In the genomic region with DNA sequence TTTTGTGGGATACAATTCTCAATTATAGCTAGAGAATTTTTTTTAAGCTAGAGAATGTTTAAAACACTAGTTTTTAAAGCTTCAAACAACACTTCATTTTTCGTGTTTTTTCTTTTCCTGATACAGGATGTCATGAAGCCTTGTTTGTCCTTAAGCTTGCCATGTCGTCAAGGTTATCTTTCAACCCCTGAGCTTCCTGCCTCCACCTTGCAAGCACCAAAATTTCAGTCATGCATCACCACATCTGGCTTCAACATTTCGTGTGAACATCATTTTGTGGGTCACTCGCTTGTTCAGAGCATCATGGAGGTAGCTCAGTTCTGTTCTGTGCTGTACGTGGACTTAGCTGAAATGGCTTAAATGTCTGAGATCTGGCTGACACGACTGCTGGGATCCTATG, we compare ENCODE assay signal across 22 mouse cellular contexts.
DNase-seq lines count a peak whose midpoint lies in the region; ATAC-seq and TF ChIP-seq lines count a peak whose summit lies in the region.
"Had no signal": no experiment of that assay in that cellular context is flagged by ENCODE, and none has a peak within 500 bp of the region (broad histone marks: within the 10 kb centered on the region; RNA-seq: fewer than 3 reads in every experiment).

No protein-coding gene starts in this region.

- ATAC-seq in CD4-positive, CD25-positive, alpha-beta regulatory T cell, adult 4 months: peak; percentile 61
- peak; percentile 21 for ATAC-seq in inflammation-experienced regulatory T-cells, adult 6 months
- ATAC-seq in heart, embryonic 11.5 days (replicated peaks; ENCODE audit: insufficient number of reproducible peaks, low FRiP score, low TSS enrichment): no peak
- ATAC-seq: forebrain, embryonic 15.5 days; intestine, embryonic 15.5 days had no signal

- H3K4me1 ChIP-seq in heart, embryonic 11.5 days (ENCODE audit: control insufficient read depth, insufficient read depth, low read length): no peaks in the 10 kb centered on the region
- peaks cover 2% of the 10 kb centered on the region for H3K4me1 ChIP-seq in cerebellum, adult 2 months (ENCODE audit: control insufficient read depth, insufficient read depth, low read length)
- H3K4me1 ChIP-seq: embryonic facial prominence, embryonic 12.5 days; embryonic facial prominence, embryonic 15.5 days; forebrain, embryonic 15.5 days; heart, embryonic 13.5 days; hindbrain, embryonic 15.5 days; intestine, embryonic 15.5 days had no signal

- no peak overlapping the region for H3K4me2 ChIP-seq in heart, embryonic 11.5 days
- H3K4me2 ChIP-seq: embryonic facial prominence, embryonic 12.5 days; embryonic facial prominence, embryonic 15.5 days; forebrain, embryonic 15.5 days; heart, embryonic 13.5 days; hindbrain, embryonic 15.5 days; intestine, embryonic 15.5 days had no signal

- no peaks in the 10 kb centered on the region for H3K9me3 ChIP-seq in heart, embryonic 11.5 days (replicated peaks; ENCODE audit: control insufficient read depth, low read length)
- H3K9me3 ChIP-seq: embryonic facial prominence, embryonic 12.5 days; embryonic facial prominence, embryonic 15.5 days; forebrain, embryonic 15.5 days; heart, embryonic 13.5 days; hindbrain, embryonic 15.5 days; intestine, embryonic 15.5 days had no signal

- H3K27ac ChIP-seq in heart, embryonic 11.5 days (ENCODE audit: low read depth, low read length): no peak overlapping the region
- H3K27ac ChIP-seq in cerebellum, adult 2 months (ENCODE audit: insufficient read depth, low read length): no peak overlapping the region
- H3K27ac ChIP-seq: embryonic facial prominence, embryonic 12.5 days; embryonic facial prominence, embryonic 15.5 days; forebrain, embryonic 15.5 days; heart, embryonic 13.5 days; hindbrain, embryonic 15.5 days; intestine, embryonic 15.5 days had no signal

- WGBS in heart, embryonic 11.5 days (ENCODE audit: insufficient replicate concordance): 58% methylated on average over 6 of the region's 6 CpGs
- WGBS in cerebellum, adult 2 months: 78% methylated on average over 6 of the region's 6 CpGs

- no peaks in the 10 kb centered on the region for H3K27me3 ChIP-seq in heart, embryonic 11.5 days (ENCODE audit: control insufficient read depth, insufficient read depth, low read length)
- H3K27me3 ChIP-seq in cerebellum, adult 2 months (ENCODE audit: control insufficient read depth, insufficient read depth, low read length): no peaks in the 10 kb centered on the region
- H3K27me3 ChIP-seq: embryonic facial prominence, embryonic 12.5 days; embryonic facial prominence, embryonic 15.5 days; forebrain, embryonic 15.5 days; heart, embryonic 13.5 days; hindbrain, embryonic 15.5 days; intestine, embryonic 15.5 days had no signal

- peak; percentile 16 for DNase-seq in CD4-positive helper T cell, adult 2 months (ENCODE audit: low read depth, low spot score)
- no peak for DNase-seq in urinary bladder, postnatal 36 days (ENCODE audit: low spot score in 2 of 2)
- DNase-seq in cerebellum, adult 2 months: no peak
- DNase-seq: adrenal gland, adult 8-10 months; adrenal gland, postnatal 36 days; cerebellum, adult 18-20 months; cerebellum, adult 9-11 months; cerebellum, postnatal 25 days; gastrocnemius, postnatal 25 days; heart, adult 18-20 months; heart, postnatal 14 days; heart, postnatal 4 days; kidney, adult 11 months had no signal

- no peak overlapping the region for H3K4me3 ChIP-seq in heart, embryonic 11.5 days (ENCODE audit: low read depth, low read length)
- no peak overlapping the region for H3K4me3 ChIP-seq in cerebellum, adult 2 months (replicated peaks; ENCODE audit: insufficient read depth, low read depth, low read length)
- H3K4me3 ChIP-seq: embryonic facial prominence, embryonic 12.5 days; embryonic facial prominence, embryonic 15.5 days; forebrain, embryonic 15.5 days; heart, embryonic 13.5 days; hindbrain, embryonic 15.5 days; intestine, embryonic 15.5 days had no signal

- no peak for TF ChIP-seq POLR2A in cerebellum, adult 2 months (IDR thresholded peaks at IDR 0.05; ENCODE audit: borderline replicate concordance, insufficient read depth, low read length)

- no peaks in the 10 kb centered on the region for H3K36me3 ChIP-seq in heart, embryonic 11.5 days (ENCODE audit: control insufficient read depth, insufficient read depth, low read length)
- H3K36me3 ChIP-seq: embryonic facial prominence, embryonic 12.5 days; embryonic facial prominence, embryonic 15.5 days; forebrain, embryonic 15.5 days; heart, embryonic 13.5 days; hindbrain, embryonic 15.5 days; intestine, embryonic 15.5 days had no signal

- H3K9ac ChIP-seq in heart, embryonic 11.5 days (ENCODE audit: low read depth, low read length): no peak overlapping the region
- H3K9ac ChIP-seq: embryonic facial prominence, embryonic 12.5 days; embryonic facial prominence, embryonic 15.5 days; forebrain, embryonic 15.5 days; heart, embryonic 13.5 days; hindbrain, embryonic 15.5 days; intestine, embryonic 15.5 days had no signal

- no peak for TF ChIP-seq CTCF in cerebellum, adult 2 months (IDR thresholded peaks at IDR 0.05; ENCODE audit: borderline replicate concordance, insufficient read depth, low read depth, low read length)
